Mouse (Mus musculus): ENCODE results near the gene Dennd6a. TPM values are rescaled to one million over a fixed set of nuclear protein-coding genes. Genes with fewer than 3 reads are reported as not detected.
"Not testable (repeated sequence)": the region's sequence is repeated elsewhere in the genome, so short reads cannot be mapped to it uniquely, and the experiment has no call there.

Dennd6a gene
- polyA plus RNA-seq (2014; fragmentation: Nextera tagmentation; extraction: Ambion mirVana) = 35.1 and 38.0 TPM in 2 replicates

DNA sequence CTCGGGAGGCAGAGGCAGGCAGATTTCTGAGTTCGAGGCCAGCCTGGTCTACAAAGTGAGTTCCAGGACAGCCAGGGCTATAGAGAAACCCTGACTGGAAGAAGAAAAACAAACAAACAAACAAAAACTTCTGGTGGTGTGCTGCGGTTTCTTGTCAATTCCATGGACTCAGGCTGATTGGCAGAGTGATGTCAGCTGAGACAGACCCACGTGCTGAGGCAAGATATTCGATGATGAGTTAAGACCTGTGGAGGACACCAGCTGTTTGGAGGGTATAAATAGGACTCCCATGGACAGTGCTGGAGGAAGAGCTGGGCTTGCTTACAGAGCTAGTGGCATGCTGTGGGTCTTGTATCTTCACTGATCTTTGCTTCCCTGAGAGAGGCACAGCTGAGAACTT is at the start of gene Dennd6a:
Dennd6a (plus strand) TSS at position 301 of the 400 bp plus-strand sequence.
- not testable (repeated sequence) for ATAC-seq (ENCODE audit: low FRiP score); H3K9me3 ChIP-seq (ENCODE audit: control insufficient read depth, low read length); H3K36me3 ChIP-seq (ENCODE audit: control insufficient read depth, insufficient read depth, low read length); H3K4me1 ChIP-seq (replicated peaks; ENCODE audit: control insufficient read depth, insufficient read depth, low read length); H3K4me3 ChIP-seq (ENCODE audit: low read depth, low read length); DNase-seq (ENCODE audit: low spot score); H3K9ac ChIP-seq (ENCODE audit: low read depth, low read length); H3K4me2 ChIP-seq (replicated peaks; ENCODE audit: low read depth, low read length); H3K27me3 ChIP-seq (ENCODE audit: control insufficient read depth, insufficient read depth, low read length); H3K27ac ChIP-seq (ENCODE audit: low read depth, low read length)
- 82% methylated on average over 5 of the region's 5 CpGs for WGBS

DNA sequence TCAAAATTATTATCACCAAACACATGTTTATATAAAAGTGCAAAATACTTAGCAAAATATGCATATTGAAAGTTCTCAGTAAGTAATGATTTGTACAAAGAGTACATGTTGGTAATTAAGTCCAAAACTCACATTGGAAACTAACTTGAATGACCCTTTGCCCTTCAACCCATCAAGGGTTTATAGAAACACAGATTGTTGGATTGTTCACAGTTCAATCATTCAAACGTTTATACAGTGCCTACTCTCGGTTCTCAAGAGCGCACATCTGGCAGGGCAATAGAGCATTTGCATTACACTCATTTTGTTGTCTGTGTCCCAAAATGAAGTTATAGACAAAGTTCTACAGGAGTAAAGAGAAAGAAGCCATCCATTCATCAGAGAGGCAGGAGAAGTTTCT is 47.7 kb upstream of the Dennd6a start:
- 45% methylated on average over 3 of the region's 3 CpGs for WGBS
- no peaks in the 10 kb centered on the region for H3K36me3 ChIP-seq (ENCODE audit: control insufficient read depth, insufficient read depth, low read length)

DNA sequence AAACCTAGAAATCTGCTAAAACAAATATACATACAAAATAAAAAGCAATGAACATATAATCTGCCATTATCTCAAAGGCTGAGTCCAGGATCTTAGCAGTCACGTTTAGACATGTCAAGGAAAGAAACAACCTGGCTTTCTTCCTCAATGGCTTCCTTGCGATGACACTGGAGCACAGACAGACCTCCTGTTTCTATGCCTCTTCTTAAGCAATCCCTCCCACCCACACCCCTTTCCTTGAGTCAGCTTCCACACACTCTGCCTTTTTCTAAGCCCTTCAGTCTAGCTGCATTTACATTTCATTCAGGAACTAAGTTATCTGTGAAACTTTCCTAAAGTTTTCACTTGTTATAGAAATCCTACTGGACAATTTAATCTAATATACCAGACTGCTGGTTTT is 45.4 kb upstream of the Dennd6a start:
- H3K9me3 ChIP-seq (ENCODE audit: control insufficient read depth, low read length) = no peaks in the 10 kb centered on the region
- H3K9ac ChIP-seq (ENCODE audit: low read depth, low read length) = no peak overlapping the region
- ATAC-seq (ENCODE audit: low FRiP score) (no peak), DNase-seq (ENCODE audit: low spot score) (no peak)
- no peaks in the 10 kb centered on the region for H3K27me3 ChIP-seq (ENCODE audit: control insufficient read depth, insufficient read depth, low read length)
- H3K4me3 ChIP-seq (ENCODE audit: low read depth, low read length) = no peak overlapping the region
- 89% methylated on average over 2 of the region's 2 CpGs for WGBS
- H3K27ac ChIP-seq (ENCODE audit: low read depth, low read length) = no peak overlapping the region
- no peaks in the 10 kb centered on the region for H3K36me3 ChIP-seq (ENCODE audit: control insufficient read depth, insufficient read depth, low read length)
- no peak overlapping the region for H3K4me2 ChIP-seq (replicated peaks; ENCODE audit: low read depth, low read length)
- H3K4me1 ChIP-seq (replicated peaks; ENCODE audit: control insufficient read depth, insufficient read depth, low read length) = peaks cover 4% of the 10 kb centered on the region; the same call in 1 of the 2 replicates

More for the DNA sequence above, 47.7 kb upstream of the Dennd6a start:
- ATAC-seq (ENCODE audit: low FRiP score) = no peak
- no peak for DNase-seq (ENCODE audit: low spot score)
- no peaks in the 10 kb centered on the region for H3K4me1 ChIP-seq (replicated peaks; ENCODE audit: control insufficient read depth, insufficient read depth, low read length)
- H3K4me2 ChIP-seq (replicated peaks; ENCODE audit: low read depth, low read length) = no peak overlapping the region
- H3K9ac ChIP-seq (ENCODE audit: low read depth, low read length) = no peak overlapping the region
- no peaks in the 10 kb centered on the region for H3K9me3 ChIP-seq (ENCODE audit: control insufficient read depth, low read length)
- H3K4me3 ChIP-seq (ENCODE audit: low read depth, low read length) = no peak overlapping the region
- no peaks in the 10 kb centered on the region for H3K27me3 ChIP-seq (ENCODE audit: control insufficient read depth, insufficient read depth, low read length)
- no peak overlapping the region for H3K27ac ChIP-seq (ENCODE audit: low read depth, low read length)

DNA sequence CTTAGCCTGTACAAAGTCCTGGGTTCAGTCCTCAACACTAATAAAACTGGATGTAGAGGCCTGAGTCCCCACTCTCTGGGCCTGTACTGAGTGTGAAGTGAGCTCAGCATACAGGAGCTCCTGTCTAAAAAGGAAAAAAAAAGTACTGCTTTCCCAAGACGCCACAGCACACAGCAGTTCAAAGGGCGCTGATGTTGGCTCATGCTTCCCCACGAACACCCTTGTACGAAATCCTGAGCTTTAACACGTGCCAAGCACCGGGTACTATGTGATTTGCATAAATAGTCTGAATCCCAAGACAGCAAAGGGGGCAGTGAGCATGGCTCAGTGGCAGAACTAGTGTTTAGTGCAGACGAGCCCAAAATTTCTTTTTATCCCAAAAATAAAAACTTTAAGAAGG is 43.3 kb upstream of the Dennd6a start:
- H3K4me3 ChIP-seq (ENCODE audit: low read depth, low read length) = no peak overlapping the region
- no peaks in the 10 kb centered on the region for H3K36me3 ChIP-seq (ENCODE audit: control insufficient read depth, insufficient read depth, low read length)
- ATAC-seq (ENCODE audit: low FRiP score) (no peak), DNase-seq (ENCODE audit: low spot score) (no peak)
- WGBS = 80% methylated on average over 7 of the region's 7 CpGs
- H3K27me3 ChIP-seq (ENCODE audit: control insufficient read depth, insufficient read depth, low read length) = no peaks in the 10 kb centered on the region
- H3K4me2 ChIP-seq (replicated peaks; ENCODE audit: low read depth, low read length) = no peak overlapping the region
- H3K27ac ChIP-seq (ENCODE audit: low read depth, low read length) = no peak overlapping the region
- H3K9ac ChIP-seq (ENCODE audit: low read depth, low read length) = no peak overlapping the region
- H3K4me1 ChIP-seq (replicated peaks; ENCODE audit: control insufficient read depth, insufficient read depth, low read length) = peaks cover 6% of the 10 kb centered on the region; the same call in 1 of the 2 replicates
- no peaks in the 10 kb centered on the region for H3K9me3 ChIP-seq (ENCODE audit: control insufficient read depth, low read length)

DNA sequence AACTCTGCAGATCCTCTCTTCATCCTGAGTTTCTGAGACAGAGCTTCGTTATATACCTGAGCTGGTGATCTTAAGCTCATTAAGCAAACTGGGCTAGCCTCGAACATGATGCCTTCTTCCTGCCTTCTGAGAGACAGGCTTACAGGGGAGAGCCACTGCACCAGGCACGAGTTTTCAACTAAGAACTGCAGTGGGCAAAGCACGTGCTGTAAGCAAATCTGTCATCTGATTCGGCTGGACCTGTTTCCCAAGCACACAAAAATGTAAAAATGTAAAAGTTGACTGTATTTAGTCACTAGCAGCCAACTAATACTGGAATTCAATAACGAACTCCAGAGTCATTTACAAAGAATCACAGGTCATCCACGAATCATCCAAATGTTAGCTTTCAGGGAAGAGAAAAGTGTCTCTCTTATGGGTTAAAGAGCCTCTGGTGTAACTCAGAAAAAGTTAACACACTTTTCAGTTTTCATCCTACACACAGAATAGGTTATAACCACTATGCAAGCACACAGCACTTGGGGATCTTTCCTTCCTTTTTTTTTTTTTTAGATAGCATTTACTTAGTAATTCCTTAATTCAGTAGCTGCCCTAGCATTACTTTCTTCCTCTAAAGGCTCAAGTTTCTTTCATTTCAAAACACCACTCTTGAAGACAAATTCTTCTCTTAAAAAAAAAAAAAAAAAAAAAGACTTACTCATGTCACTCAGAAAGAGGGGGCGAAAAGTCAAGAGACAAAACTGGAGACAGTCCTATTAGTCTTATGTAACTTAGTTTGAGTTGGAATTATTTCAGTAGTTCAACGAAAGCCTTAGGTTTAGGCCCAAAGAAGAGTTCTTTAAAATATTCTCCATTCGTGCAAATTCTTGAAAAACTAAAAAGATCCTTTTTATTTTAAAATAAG is 42.0 kb upstream of the Dennd6a start:
- Histone ChIP-seq H3K4me2 (replicated peaks; ENCODE audit: low read depth, low read length) (no peak overlapping the region), H3K36me3 (ENCODE audit: control insufficient read depth, insufficient read depth, low read length) (no peaks in the 10 kb centered on the region), H3K4me3 (ENCODE audit: low read depth, low read length) (no peak overlapping the region), H3K27me3 (ENCODE audit: control insufficient read depth, insufficient read depth, low read length) (no peaks in the 10 kb centered on the region), H3K9me3 (ENCODE audit: control insufficient read depth, low read length) (no peaks in the 10 kb centered on the region), H3K4me1 (replicated peaks; ENCODE audit: control insufficient read depth, insufficient read depth, low read length) (peaks cover 6% of the 10 kb centered on the region; the same call in 1 of the 2 replicates), H3K27ac (ENCODE audit: low read depth, low read length) (no peak overlapping the region), H3K9ac (ENCODE audit: low read depth, low read length) (no peak overlapping the region)
- 84% methylated on average over 10 of the region's 10 CpGs for WGBS
- no peak for DNase-seq (ENCODE audit: low spot score)
- ATAC-seq (ENCODE audit: low FRiP score) = no peak

DNA sequence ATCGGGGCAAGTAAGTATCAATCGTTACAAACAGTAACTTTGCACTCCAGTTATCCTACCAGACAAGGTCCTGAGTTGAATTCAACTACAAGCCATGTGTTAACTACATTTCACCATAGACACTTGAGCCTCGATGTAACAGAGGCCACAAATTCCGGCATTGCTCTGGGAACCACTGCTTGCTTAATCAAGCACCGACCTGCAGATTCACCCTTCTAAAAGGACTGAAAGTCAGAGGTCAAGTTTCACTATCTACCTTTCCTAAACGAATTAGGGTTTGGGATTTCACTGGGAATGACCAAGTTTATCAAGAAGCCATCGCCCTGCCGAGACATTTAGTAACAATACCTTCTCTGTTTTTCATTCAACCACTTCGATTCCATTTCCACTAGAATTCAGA is 40.9 kb upstream of the Dennd6a start:
- H3K9ac ChIP-seq (ENCODE audit: low read depth, low read length) = peak overlapping the region; percentile 88; the same call in 1 of the 2 replicates
- ATAC-seq (ENCODE audit: low FRiP score) (no peak), DNase-seq (ENCODE audit: low spot score) (no peak)
- no peaks in the 10 kb centered on the region for H3K27me3 ChIP-seq (ENCODE audit: control insufficient read depth, insufficient read depth, low read length)
- WGBS = 69% methylated on average over 9 of the region's 9 CpGs
- H3K36me3 ChIP-seq (ENCODE audit: control insufficient read depth, insufficient read depth, low read length) = no peaks in the 10 kb centered on the region
- peak overlapping the region; percentile 96 for H3K4me2 ChIP-seq (replicated peaks; ENCODE audit: low read depth, low read length)
- no peak overlapping the region for H3K27ac ChIP-seq (ENCODE audit: low read depth, low read length)
- peak overlapping the region; percentile 91 for H3K4me3 ChIP-seq (ENCODE audit: low read depth, low read length)
- H3K9me3 ChIP-seq (ENCODE audit: control insufficient read depth, low read length) = no peaks in the 10 kb centered on the region
- peaks cover 6% of the 10 kb centered on the region; the same call in 1 of the 2 replicates for H3K4me1 ChIP-seq (replicated peaks; ENCODE audit: control insufficient read depth, insufficient read depth, low read length)

DNA sequence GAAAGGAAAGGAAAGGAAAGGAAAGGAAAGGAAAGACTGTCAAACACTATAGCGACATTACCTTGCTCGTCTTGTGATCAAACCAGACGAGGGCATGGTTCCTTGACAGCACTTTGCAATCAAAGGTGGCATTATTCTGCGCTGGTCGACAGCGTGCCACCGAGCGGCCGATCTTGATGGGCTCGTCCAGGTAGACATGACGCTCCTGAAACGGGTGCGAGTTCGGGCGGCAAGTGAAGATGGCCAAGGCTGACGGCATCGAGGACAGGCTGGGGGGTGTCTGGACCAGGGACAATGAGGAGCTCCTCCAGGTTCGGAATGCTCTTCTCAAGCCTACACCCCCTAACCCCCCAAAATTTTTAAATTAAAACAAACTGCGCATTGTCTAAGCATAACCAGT is 40.4 kb upstream of the Dennd6a start:
- Histone ChIP-seq H3K9me3 (ENCODE audit: control insufficient read depth, low read length) (no peaks in the 10 kb centered on the region), H3K4me1 (replicated peaks; ENCODE audit: control insufficient read depth, insufficient read depth, low read length) (peaks cover 6% of the 10 kb centered on the region; the same call in 1 of the 2 replicates), H3K9ac (ENCODE audit: low read depth, low read length) (peak overlapping the region; percentile 88), H3K4me2 (replicated peaks; ENCODE audit: low read depth, low read length) (peak overlapping the region; percentile 96), H3K27me3 (ENCODE audit: control insufficient read depth, insufficient read depth, low read length) (no peaks in the 10 kb centered on the region), H3K4me3 (ENCODE audit: low read depth, low read length) (peak overlapping the region; percentile 91), H3K36me3 (ENCODE audit: control insufficient read depth, insufficient read depth, low read length) (no peaks in the 10 kb centered on the region), H3K27ac (ENCODE audit: low read depth, low read length) (no peak overlapping the region)
- no peak for ATAC-seq (ENCODE audit: low FRiP score)
- 28% methylated on average over 19 of the region's 19 CpGs for WGBS
- DNase-seq (ENCODE audit: low spot score) = peak; percentile 10

DNA sequence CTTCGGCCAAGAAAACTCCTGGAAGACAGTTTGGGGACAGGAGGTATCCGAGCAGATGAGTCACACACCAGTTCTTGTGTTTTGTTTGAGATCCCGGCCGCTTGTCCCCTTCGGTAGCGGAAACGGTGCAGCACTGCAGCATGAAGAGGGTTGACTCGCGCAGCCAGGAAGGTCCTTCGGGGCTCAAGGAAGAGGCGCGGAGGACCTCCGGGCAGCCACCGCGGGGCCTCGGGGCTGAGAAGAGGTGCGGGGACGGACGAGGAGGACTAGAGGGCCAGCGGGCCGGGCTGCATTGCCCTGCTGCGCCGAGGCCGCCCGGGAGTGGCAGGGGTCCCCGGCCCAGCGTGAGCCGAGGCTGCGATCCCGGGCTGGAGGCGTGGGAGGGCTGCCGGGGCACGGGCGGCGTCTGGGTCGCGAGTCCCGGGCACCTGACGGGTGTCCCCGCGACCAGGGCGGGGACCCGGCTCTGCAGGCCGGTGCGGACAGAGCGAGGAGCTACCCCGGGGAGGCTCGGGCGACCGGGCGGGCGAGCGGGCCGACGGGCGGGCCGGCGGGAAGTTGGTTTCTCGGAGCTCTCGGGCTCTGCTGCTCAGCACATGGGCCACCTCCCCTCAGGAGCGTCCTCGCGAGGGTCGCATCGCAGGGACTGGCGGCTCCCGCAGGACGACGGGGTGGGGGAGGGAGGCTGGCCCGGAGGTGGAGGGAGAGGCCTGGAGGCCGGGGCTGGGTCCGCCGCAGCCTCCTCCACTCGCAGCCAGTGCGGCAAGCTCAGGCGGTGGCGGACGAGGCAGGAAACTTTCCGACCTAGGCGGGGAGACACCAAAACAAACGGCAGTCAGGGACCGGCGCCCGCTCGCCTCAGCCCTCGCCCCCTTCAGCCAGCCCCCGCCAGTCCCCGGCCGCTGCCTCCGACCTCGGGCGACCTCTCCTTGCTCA is 39.6 kb upstream of the Dennd6a start:
- under 1% methylated on average over 52 of the region's 92 CpGs for WGBS
- ATAC-seq (ENCODE audit: low FRiP score) (peak; percentile 93), DNase-seq (ENCODE audit: low spot score) (peak; percentile 75)
- no peaks in the 10 kb centered on the region for H3K27me3 ChIP-seq (ENCODE audit: control insufficient read depth, insufficient read depth, low read length)
- no peaks in the 10 kb centered on the region for H3K36me3 ChIP-seq (ENCODE audit: control insufficient read depth, insufficient read depth, low read length)
- peak overlapping the region; percentile 91 for H3K4me3 ChIP-seq (ENCODE audit: low read depth, low read length)
- peak overlapping the region; percentile 74 for H3K27ac ChIP-seq (ENCODE audit: low read depth, low read length)
- H3K9me3 ChIP-seq (ENCODE audit: control insufficient read depth, low read length) = no peaks in the 10 kb centered on the region
- H3K9ac ChIP-seq (ENCODE audit: low read depth, low read length) = peak overlapping the region; percentile 88
- peaks cover 6% of the 10 kb centered on the region; the same call in 1 of the 2 replicates for H3K4me1 ChIP-seq (replicated peaks; ENCODE audit: control insufficient read depth, insufficient read depth, low read length)
- peak overlapping the region; percentile 96 for H3K4me2 ChIP-seq (replicated peaks; ENCODE audit: low read depth, low read length)

Measured in hindbrain, embryonic 11.5 days (tissue).